Comparison of ENCODE assay signal across 31 mouse cellular contexts in the genomic region with DNA sequence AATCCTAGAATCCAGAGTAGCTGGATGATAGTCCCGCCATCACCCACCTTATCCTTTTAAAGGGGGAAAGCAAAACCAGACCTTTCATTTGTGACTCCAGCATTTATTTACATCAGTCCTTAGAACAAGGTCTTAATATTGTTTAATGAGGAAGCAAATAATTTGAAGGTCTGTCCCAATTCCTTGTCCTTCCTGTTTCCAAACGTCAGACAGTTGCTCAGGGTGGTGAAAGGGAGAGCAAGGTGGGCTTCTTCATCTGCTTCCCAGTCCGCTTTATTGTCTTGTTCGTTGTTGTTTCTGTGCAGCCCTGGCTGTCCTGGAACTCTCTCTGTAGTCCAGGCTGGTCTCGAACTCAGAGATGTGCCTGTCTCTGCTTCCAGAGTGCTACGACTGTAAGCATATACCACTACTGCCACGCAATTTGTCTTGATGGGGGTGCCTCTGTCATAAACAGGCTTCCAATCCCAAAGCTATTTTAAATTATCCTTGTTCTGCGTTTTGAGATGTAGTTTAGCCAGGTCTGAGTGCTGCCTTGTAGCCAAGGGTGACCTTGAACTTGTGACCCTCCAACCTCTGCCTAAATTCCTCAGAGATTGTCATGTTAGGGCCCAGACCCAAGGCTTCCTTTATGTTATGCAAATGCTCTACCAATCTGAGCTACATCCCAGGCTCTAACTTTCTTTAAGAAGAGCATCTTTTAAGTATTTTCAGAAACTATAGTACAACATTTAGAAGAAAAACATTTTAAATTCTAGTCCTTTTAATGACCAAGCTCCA. TPM values are rescaled to one million over a fixed set of nuclear protein-coding genes. Genes with fewer than 3 reads are reported as not detected.
DNase-seq lines count a peak whose midpoint lies in the region; ATAC-seq and TF ChIP-seq lines count a peak whose summit lies in the region.
"Had no signal": no experiment of that assay in that cellular context is flagged by ENCODE, and none has a peak within 500 bp of the region (broad histone marks: within the 10 kb centered on the region; RNA-seq: fewer than 3 reads in every experiment).

No protein-coding gene starts in this region.

- no peaks in the 10 kb centered on the region for H3K27me3 ChIP-seq in ES-Bruce4 (ENCODE audit: control insufficient read depth, insufficient read depth, low read length, poor library complexity, severe bottlenecking)
- H3K27me3 ChIP-seq: embryonic facial prominence, embryonic 13.5 days; forebrain, embryonic 13.5 days; heart, embryonic 12.5 days; heart, embryonic 15.5 days; hindbrain, embryonic 13.5 days had no signal

- H3K36me3 ChIP-seq in ES-Bruce4 (ENCODE audit: control insufficient read depth, insufficient read depth, low read length, poor library complexity, severe bottlenecking), result no peaks in the 10 kb centered on the region
- H3K36me3 ChIP-seq: embryonic facial prominence, embryonic 10.5 days; embryonic facial prominence, embryonic 13.5 days; heart, embryonic 12.5 days; heart, embryonic 15.5 days; hindbrain, embryonic 10.5 days; hindbrain, embryonic 13.5 days had no signal

- peak overlapping the region; percentile 27; the same call in 1 of the 2 replicates for H3K27ac ChIP-seq in ES-Bruce4 (ENCODE audit: insufficient read depth, low read length)
- H3K27ac ChIP-seq: embryonic facial prominence, embryonic 10.5 days; embryonic facial prominence, embryonic 13.5 days; forebrain, embryonic 13.5 days; heart, adult 2 months; heart, embryonic 15.5 days; hindbrain, embryonic 10.5 days; hindbrain, embryonic 13.5 days had no signal

- TF ChIP-seq CTCF in ES-Bruce4 (IDR thresholded peaks at IDR 0.05; ENCODE audit: low read depth, low read length), result no peak
- TF ChIP-seq CTCF in lung, adult 2 months (IDR thresholded peaks at IDR 0.05; ENCODE audit: insufficient read depth, low read length), result no peak

- no peak overlapping the region for H3K9ac ChIP-seq in ES-Bruce4 (ENCODE audit: low read depth, poor library complexity, severe bottlenecking)
- H3K9ac ChIP-seq: embryonic facial prominence, embryonic 13.5 days; forebrain, embryonic 13.5 days; heart, embryonic 12.5 days; heart, embryonic 15.5 days; hindbrain, embryonic 13.5 days had no signal

- 85% methylated on average over 8 of the region's 8 CpGs for WGBS in lung, adult 2 months

- H3K4me1 ChIP-seq in ES-Bruce4 (ENCODE audit: control insufficient read depth, insufficient read depth, low read length), result peaks cover 2% of the 10 kb centered on the region
- H3K4me1 ChIP-seq in lung, adult 2 months (ENCODE audit: control insufficient read depth, insufficient read depth, low read length), result no peaks in the 10 kb centered on the region
- H3K4me1 ChIP-seq: forebrain, embryonic 13.5 days; hindbrain, embryonic 10.5 days; hindbrain, embryonic 13.5 days had no signal

- ATAC-seq in megakaryocyte, adult 5-6 weeks (ENCODE audit: poor library complexity, severe bottlenecking), result peak; percentile 77
- ATAC-seq: forebrain, embryonic 13.5 days; forebrain, embryonic 16.5 days; hindbrain, embryonic 16.5 days; intestine, embryonic 16.5 days had no signal

- TF ChIP-seq EP300 in ES-Bruce4 (IDR thresholded peaks at IDR 0.05; ENCODE audit: insufficient read depth, low read depth, low read length), result 0 out of 2 replicates have a peak, but pooled peaks have one; percentile 49

- peak; percentile 23 for DNase-seq in heart, adult 11 months
- DNase-seq in heart, adult 18-20 months, result no peak
- DNase-seq in R1 (ENCODE audit: low read depth, low spot score), result peak; percentile 88
- no peak for DNase-seq in urinary bladder, postnatal 14 days (ENCODE audit: low spot score)
- no peak for DNase-seq in thymus, adult 18-20 months
- no peak for DNase-seq in lung, adult 2 months
- DNase-seq: adrenal gland, adult 2 months; adrenal gland, postnatal 14 days; cerebellum, adult 11 months; cerebellum, adult 2 months; cerebellum, postnatal 10 days; cerebellum, postnatal 36 days; embryo, embryonic 11 days; gastrocnemius, postnatal 10 days; gastrocnemius, postnatal 36 days; heart, adult 2 months; heart, postnatal 10 days; heart, postnatal 36 days had no signal

- H3K4me3 ChIP-seq in ES-Bruce4 (ENCODE audit: low read depth, low read length), result no peak overlapping the region
- H3K4me3 ChIP-seq in lung, adult 2 months (replicated peaks; ENCODE audit: extremely low read depth, low read depth, low read length), result no peak overlapping the region
- H3K4me3 ChIP-seq: embryonic facial prominence, embryonic 10.5 days; embryonic facial prominence, embryonic 13.5 days; erythroblast, embryonic 14.5 days; forebrain, embryonic 13.5 days; heart, adult 2 months; heart, embryonic 12.5 days; heart, embryonic 15.5 days; hindbrain, embryonic 10.5 days; hindbrain, embryonic 13.5 days had no signal

- no peaks in the 10 kb centered on the region for H3K9me3 ChIP-seq in ES-Bruce4 (replicated peaks; ENCODE audit: control insufficient read depth, insufficient read depth, low read length, poor library complexity, severe bottlenecking)
- H3K9me3 ChIP-seq: embryonic facial prominence, embryonic 10.5 days; embryonic facial prominence, embryonic 13.5 days; forebrain, embryonic 13.5 days; heart, embryonic 12.5 days; heart, embryonic 15.5 days; hindbrain, embryonic 10.5 days; hindbrain, embryonic 13.5 days had no signal

- no peak for TF ChIP-seq POLR2A in ES-Bruce4 (IDR thresholded peaks at IDR 0.05; ENCODE audit: insufficient read depth, low read length)
- TF ChIP-seq POLR2A in lung, adult 2 months (IDR thresholded peaks at IDR 0.05; ENCODE audit: borderline replicate concordance, extremely low read depth, low read depth, low read length), result no peak

RNA-seq across cellular contexts. Expression of a gene that starts 21.3 kb away (rescaled TPM):
- 10 to 100 TPM in 1 of 2 experiments, 1 to 10 TPM in 1; 9.0 to 10.9 TPM for total RNA-seq in heart, adult 18-20 months (2021)
- 94.4 and 98.1 TPM in 2 replicates for polyA plus RNA-seq in ES-Bruce4 (2011; ENCODE audit: insufficient read depth, insufficient read length, low read depth, missing spikeins)
- 17.0 and 19.9 TPM in 2 replicates for total RNA-seq in megakaryocyte, adult 5-6 weeks (2015)
- total RNA-seq in megakaryocyte, adult 5-6 weeks (2017), result 18.9 and 21.0 TPM in 2 replicates
- 3.6 and 4.6 TPM in 2 replicates for polyA plus RNA-seq in lung, adult 2 months (2012; rRNA removed)

Comparison
In these comparisons a context has a peak if more than half of its experiments do, and no peak if none do; other contexts are left out.
1. DNase-seq: peak in heart, adult 11 months (single experiment) and R1 (single experiment); none in heart, adult 18-20 months (0 of 2), urinary bladder, postnatal 14 days (single experiment), thymus, adult 18-20 months (0 of 2) and lung, adult 2 months (single experiment).